Mouse (Mus musculus) forebrain, embryonic 12.5 days (tissue): ENCODE measurements around the gene Ccdc188. TPM values are rescaled to one million over a fixed set of nuclear protein-coding genes. Genes with fewer than 3 reads are reported as not detected.
A peak's percentile ranks its signal among the peaks of the same experiment; 100 is the strongest.

Source experiments
- ATAC-seq: fragments of 200-750 bp; cut with Nextera tagmentation; 2 replicates; pipeline ENCODE4 v1.8.0; 2017; ENCODE audit warnings: moderate TSS enrichment; ENCODE audit not compliant: low FRiP score
- H3K27ac ChIP-seq: fragments of 300-500 bp; sonication (generic); 2 replicates; pipeline ENCODE4 v1.5.1; 2016; ENCODE audit warnings: mild to moderate bottlenecking
- H3K27me3 ChIP-seq: fragments of 300-500 bp; sonication (generic); 2 replicates; pipeline ENCODE4 v1.6.1; 2016; ENCODE audit warnings: mild to moderate bottlenecking
- H3K36me3 ChIP-seq: fragments of 300-500 bp; sonication (generic); replicated peaks from 2 replicates; pipeline ENCODE4 v1.6.1; 2016; ENCODE audit warnings: mild to moderate bottlenecking
- H3K4me1 ChIP-seq: fragments of 300-500 bp; sonication (generic); 2 replicates; pipeline ENCODE4 v1.6.1; 2016
- H3K4me2 ChIP-seq: fragments of 300-500 bp; sonication (generic); 2 replicates; pipeline ENCODE4 v1.6.1; 2016; ENCODE audit warnings: mild to moderate bottlenecking, moderate library complexity
- H3K4me3 ChIP-seq: fragments of 300-500 bp; sonication (generic); replicated peaks from 2 replicates; pipeline ENCODE4 v1.5.1; 2016; ENCODE audit warnings: mild to moderate bottlenecking
- H3K9ac ChIP-seq: fragments of 300-500 bp; sonication (generic); 2 replicates; pipeline ENCODE4 v1.6.1; 2016; ENCODE audit warnings: mild to moderate bottlenecking
- H3K9me3 ChIP-seq: fragments of 300-500 bp; sonication (generic); 2 replicates; pipeline ENCODE4 v1.6.1; 2016
- WGBS: fragments of 180-500 bp; shearing (Covaris S2); methylation state at CpG from one replicate; pipeline ENCODE4 v1.1.7; 2016; 5-methylcytosine and 5-hydroxymethylcytosine counted together
- polyA plus RNA-seq: library from polyadenylated mRNA; unstranded; fragments of >200 nt; fragmentation: Nextera tagmentation; extraction: Ambion mirVana; gene quantifications from 2 replicates; pipeline ENCODE4 v1.2.1, GENCODE M21; 2016

Ccdc188 gene
- polyA plus RNA-seq, 1 experiment from 2014 or later: not detected

DNA sequence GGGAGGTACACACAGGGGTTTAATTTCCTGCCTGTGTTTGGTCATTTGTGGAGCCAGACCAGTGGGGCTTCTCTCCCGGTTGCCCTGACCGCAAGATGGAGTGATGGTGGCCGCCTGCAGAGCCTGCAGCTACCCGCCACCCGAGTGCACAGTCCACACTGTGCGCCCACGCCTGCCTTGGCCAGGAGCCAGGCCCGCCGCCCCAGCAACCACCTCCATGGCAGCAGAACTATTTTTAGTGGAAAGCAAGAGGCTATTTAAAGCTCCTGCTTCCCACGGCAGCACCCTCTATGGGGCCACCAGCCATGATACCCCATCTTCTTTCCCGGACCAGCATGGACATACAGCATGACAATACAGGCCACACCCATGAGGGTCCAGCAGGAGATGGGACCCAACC lies 11.9 kb downstream of the Ccdc188 start:
- Histone ChIP-seq H3K27me3 (no peaks in the 10 kb centered on the region), H3K9ac (no peak overlapping the region), H3K4me1 (peaks cover 29% of the 10 kb centered on the region), H3K4me3 (no peak overlapping the region), H3K36me3 (peaks cover 42% of the 10 kb centered on the region), H3K4me2 (no peak overlapping the region), H3K9me3 (no peaks in the 10 kb centered on the region), H3K27ac (no peak overlapping the region)
- peak; percentile 37; the same call in 1 of the 2 replicates for ATAC-seq
- 78% methylated on average over 11 of the region's 11 CpGs for WGBS

DNA sequence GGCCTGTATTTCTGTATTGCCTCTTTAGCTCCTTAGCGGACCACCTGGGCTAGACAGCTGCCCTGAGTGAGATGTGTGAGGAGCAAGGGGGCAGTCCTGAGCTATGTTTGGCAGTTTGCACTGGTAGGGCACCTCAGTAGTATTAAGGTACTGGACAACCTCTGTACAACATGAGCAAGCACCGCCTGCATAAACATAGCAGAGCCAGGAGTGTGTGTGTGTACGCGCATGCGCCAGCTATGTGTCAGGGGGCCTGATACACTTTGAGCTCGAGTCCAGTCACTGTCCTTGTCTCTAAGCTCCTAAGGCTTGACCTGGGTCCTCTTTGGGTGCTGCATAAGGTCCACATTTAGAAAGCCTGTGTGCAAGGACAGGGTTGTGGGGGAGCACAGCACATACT lies 12.9 kb downstream of the Ccdc188 start:
- Histone ChIP-seq H3K4me2 (no peak overlapping the region), H3K9ac (no peak overlapping the region), H3K4me3 (no peak overlapping the region)

DNA sequence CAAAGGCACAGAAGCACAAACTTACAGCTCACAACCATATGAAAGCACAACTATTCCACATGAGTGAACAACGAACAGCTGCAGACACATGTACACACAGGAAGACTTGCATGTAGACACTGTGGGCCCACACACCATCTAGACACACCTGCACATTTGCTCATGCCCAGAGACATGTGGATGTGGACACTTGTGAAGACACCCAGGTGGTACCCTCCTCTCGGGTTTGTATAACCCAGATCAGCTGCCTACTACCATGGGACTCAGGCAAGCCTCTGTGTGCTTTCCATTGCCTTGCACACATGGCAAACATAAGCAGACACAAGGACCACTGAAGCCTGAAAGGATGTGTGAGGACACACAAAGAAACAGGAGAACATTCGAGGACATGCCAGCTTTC lies 13.4 kb downstream of the Ccdc188 start:
- Histone ChIP-seq H3K9ac (no peak overlapping the region), H3K4me1 (peaks cover 37% of the 10 kb centered on the region), H3K9me3 (no peaks in the 10 kb centered on the region), H3K27ac (no peak overlapping the region), H3K4me3 (no peak overlapping the region), H3K36me3 (peaks cover 28% of the 10 kb centered on the region), H3K4me2 (no peak overlapping the region), H3K27me3 (no peaks in the 10 kb centered on the region)
- no peak for ATAC-seq
- WGBS: 92% methylated on average over 3 of the region's 3 CpGs

More for the DNA sequence above, 12.9 kb downstream of the Ccdc188 start:
- Histone ChIP-seq H3K27me3 (no peaks in the 10 kb centered on the region), H3K4me1 (peaks cover 33% of the 10 kb centered on the region), H3K9me3 (no peaks in the 10 kb centered on the region), H3K36me3 (peaks cover 32% of the 10 kb centered on the region), H3K27ac (no peak overlapping the region)
- ATAC-seq: no peak
- 91% methylated on average over 6 of the region's 6 CpGs for WGBS

DNA sequence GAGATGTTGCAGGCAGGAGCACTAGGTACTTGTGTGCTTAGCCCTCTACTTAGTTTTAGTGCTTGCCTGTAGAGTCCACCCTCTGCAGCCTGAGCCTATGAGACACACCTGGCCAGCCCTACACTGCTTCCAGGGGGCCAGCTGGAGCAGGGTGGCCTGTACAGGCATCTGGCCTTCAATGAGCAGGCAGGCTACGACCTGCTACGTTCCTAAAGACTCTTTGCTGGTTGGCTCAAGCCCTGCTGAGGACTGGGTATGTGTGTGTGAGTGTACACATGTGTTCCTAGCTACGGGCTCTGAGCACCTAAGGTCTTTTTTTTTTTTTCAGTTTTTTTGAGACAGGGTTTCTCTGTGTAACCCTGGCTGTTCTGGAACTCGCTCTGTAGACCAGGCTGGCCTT lies 13.8 kb downstream of the Ccdc188 start:
- H3K4me3 ChIP-seq: no peak overlapping the region
- H3K9ac ChIP-seq: no peak overlapping the region
- WGBS: 89% methylated on average over 4 of the region's 4 CpGs
- no peak overlapping the region for H3K4me2 ChIP-seq
- H3K9me3 ChIP-seq: no peaks in the 10 kb centered on the region
- H3K36me3 ChIP-seq: peaks cover 24% of the 10 kb centered on the region
- H3K27me3 ChIP-seq: no peaks in the 10 kb centered on the region
- no peak for ATAC-seq
- H3K27ac ChIP-seq: no peak overlapping the region
- H3K4me1 ChIP-seq: peaks cover 41% of the 10 kb centered on the region

DNA sequence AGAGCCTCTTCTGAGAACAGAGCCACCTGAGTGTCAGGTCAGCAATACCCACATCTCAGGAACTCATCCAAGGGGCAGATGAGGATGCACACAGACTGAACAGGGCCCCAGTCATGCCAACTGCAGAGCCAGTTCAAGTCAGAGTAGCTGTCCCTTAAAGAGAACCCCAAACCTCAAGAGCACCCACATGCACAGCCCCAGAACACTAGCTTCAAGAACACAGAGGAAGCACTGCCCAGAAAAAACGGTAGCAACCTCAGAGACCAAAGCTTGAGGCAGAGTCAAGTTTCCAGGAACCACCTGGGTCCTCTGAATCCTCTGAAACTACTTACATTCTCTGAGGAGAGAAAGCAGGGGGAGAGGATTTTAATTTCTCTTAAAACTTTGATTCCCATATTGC lies 15.8 kb downstream of the Ccdc188 start:
- H3K36me3 ChIP-seq: peaks cover 15% of the 10 kb centered on the region
- no peak overlapping the region for H3K4me3 ChIP-seq

DNA sequence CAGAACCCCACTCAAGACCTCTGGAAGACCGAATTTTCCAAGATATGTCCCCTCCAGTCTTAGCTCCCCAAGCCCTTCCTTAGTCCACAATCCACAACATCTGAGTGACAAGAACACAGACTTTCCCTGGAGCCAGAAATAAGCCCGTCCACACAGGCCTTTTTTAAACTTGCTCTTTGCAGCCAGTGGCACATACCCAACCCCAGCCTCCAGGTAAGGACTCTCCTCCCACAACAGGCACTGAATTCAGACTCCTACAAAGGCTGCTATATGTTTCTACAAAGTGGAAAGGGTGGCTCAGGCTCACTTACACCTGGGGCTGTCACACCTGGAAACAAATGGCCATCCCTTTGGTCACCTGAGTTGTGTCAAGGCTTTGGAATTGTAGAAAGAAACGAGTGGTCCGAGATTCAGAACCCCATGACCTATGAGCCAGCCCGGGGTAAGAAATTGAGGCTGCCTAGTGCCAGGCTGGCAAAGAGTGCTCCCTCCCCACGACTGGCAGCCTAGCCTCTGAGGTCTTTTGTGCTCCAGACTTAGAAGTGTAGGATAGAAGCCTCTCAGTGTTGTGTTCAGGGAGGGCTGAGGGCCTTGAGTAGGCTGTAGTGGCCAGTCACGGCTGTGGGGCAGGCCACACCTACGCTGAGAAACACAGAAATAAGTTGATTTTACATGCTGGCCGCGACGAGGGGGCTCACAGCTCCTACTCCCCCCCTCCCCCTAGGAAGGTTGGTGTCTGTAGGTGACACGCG lies 16.4 kb downstream of the Ccdc188 start:
- Histone ChIP-seq H3K4me2 (peak overlapping the region; percentile 78), H3K36me3 (peaks cover 17% of the 10 kb centered on the region), H3K4me3 (peak overlapping the region; percentile 86), H3K9ac (peak overlapping the region; percentile 93), H3K27ac (peak overlapping the region; percentile 89), H3K9me3 (no peaks in the 10 kb centered on the region), H3K27me3 (no peaks in the 10 kb centered on the region), H3K4me1 (peaks cover 43% of the 10 kb centered on the region)
- ATAC-seq: 0 out of 2 replicates have a peak, but pooled peaks have one; percentile 7
- 20% methylated on average over 13 of the region's 13 CpGs for WGBS

More for the DNA sequence above, 15.8 kb downstream of the Ccdc188 start:
- Histone ChIP-seq H3K4me1 (peaks cover 43% of the 10 kb centered on the region), H3K27me3 (no peaks in the 10 kb centered on the region), H3K4me2 (peak overlapping the region; percentile 78; the same call in 1 of the 2 replicates), H3K27ac (no peak overlapping the region), H3K9me3 (no peaks in the 10 kb centered on the region), H3K9ac (peak overlapping the region; percentile 93; the same call in 1 of the 2 replicates)
- 48% methylated on average over 1 of the region's 1 CpGs for WGBS
- ATAC-seq: no peak

DNA sequence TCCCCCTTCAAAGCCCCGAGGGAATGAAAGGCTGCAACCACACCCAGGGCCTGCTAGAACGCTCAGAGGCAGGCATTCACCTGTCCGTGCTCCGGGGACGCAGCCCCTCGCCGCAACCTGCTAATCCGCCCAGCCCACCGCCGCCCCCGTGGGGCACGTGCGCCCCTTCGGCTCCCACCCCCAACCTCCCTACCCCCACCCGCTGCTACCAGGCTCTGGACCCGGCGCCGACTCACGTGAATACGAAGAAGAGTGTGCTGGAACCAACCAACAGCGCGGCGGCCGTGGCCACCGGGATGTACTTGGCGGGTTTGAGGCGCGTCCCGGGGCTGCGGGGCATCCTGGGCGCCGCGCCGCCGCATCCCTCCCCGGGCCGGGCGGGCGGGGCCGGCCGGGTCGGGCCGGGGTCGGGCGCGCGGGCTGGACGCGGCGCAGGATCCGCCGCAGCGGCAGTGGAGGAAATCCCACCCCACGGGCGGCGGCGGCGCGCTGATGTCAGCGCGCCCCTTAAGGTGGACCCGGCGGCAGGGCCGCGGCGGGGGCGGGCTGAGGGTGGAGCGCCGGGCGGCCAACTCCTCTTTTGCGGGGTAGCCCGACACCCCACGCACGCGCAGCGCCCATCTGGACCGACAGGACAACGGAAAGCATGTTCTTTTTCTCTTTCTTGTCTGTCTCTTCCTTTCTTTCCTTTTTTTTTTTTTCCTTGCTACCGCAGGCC lies 17.2 kb downstream of the Ccdc188 start, which contains the start of gene Zdhhc8:
Zdhhc8 (minus strand) TSS at position 466 of the 718 bp plus-strand sequence.
- peak within 1 kb of the TSS; percentile 93 for H3K9ac ChIP-seq
- peak within 1 kb of the TSS; percentile 89 for H3K27ac ChIP-seq
- ATAC-seq: peak; percentile 87
- H3K27me3 ChIP-seq: no peaks in the 10 kb centered on the region
- peak within 1 kb of the TSS; percentile 78 for H3K4me2 ChIP-seq
- peak within 1 kb of the TSS; percentile 86 for H3K4me3 ChIP-seq
- under 1% methylated on average over 73 of the region's 79 CpGs for WGBS
- H3K4me1 ChIP-seq: peaks cover 38% of the 10 kb centered on the region
- H3K9me3 ChIP-seq: no peaks in the 10 kb centered on the region
- H3K36me3 ChIP-seq: peaks cover 22% of the 10 kb centered on the region

DNA sequence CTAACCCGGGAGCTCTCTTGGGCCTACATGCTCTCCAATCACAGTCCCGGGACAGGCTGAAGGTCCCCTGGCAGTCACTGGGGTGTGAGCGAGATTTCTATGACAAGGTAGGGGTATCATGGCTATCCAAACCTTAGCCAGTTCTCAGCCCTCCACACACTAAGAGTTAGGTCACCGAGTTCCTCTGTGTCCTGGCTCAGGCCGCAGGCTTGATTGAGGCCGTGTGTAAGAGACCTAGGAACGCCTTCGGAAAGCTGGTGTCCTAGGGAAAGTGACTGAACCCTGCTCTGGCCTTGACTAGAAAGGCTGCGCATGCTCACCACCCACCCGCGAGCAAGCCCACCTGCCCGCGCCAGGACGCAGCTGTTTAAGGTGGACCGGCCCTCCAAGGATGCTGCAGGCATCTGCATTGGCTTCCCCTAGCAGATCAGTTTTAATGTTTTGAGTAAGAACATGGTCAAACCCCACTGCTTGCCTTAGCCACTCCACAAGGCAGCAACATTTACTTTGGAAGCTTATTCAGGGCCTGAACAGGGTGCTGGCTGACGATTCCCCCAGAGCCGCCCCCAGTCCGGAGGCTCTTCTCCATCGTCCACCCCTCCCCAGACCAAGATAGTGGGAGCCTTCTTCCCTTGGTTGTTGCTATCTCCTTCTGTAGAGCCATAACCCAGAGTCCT lies 17.8 kb downstream of the Ccdc188 start:
- H3K4me1 ChIP-seq: peaks cover 34% of the 10 kb centered on the region
- H3K9ac ChIP-seq: peak overlapping the region; percentile 93
- peak overlapping the region; percentile 78 for H3K4me2 ChIP-seq
- H3K27ac ChIP-seq: peak overlapping the region; percentile 89
- H3K9me3 ChIP-seq: no peaks in the 10 kb centered on the region
- H3K27me3 ChIP-seq: no peaks in the 10 kb centered on the region
- WGBS: 5% methylated on average over 19 of the region's 19 CpGs
- ATAC-seq: peak; percentile 84
- H3K4me3 ChIP-seq: peak overlapping the region; percentile 86
- H3K36me3 ChIP-seq: peaks cover 29% of the 10 kb centered on the region

DNA sequence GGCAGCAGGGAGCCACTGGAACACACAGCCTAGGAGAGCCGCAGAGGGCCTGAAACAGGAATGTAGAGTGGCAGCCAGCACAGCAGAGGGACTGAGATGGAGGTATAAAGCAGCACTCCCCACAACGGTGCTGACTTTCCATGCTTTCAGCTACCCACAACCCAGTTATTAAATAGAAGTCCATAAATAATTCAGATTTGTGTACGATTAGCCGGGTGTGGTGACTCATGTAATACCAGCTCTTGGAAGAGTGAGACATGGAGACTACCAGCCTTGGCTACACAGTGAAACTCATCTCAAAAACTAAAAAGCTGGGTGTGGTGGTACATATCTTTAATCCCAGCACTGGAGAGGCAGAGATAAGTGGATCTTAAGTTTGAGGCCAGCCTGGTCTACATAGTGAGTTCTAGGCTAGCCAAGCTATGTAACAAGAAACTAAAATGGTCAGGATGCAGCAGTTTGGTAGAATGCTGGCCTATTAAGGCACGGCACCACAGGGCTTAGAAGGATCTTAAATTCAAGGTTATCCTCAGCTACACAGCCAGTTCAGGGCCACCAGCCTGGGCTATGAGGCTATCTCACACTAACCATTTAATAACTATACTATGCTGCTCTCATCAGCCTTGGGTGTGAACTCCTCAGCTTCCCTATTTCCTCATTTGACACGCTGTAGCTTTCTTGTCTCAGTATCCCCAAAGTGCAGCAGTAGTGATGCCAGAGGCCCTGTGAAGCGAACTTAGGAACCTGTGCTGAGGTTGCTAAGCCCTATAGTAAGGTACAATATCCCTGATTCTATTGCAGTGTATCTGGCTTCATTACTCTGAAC lies 19.2 kb downstream of the Ccdc188 start:
- Histone ChIP-seq H3K4me2 (no peak overlapping the region), H3K27me3 (no peaks in the 10 kb centered on the region), H3K4me1 (peaks cover 30% of the 10 kb centered on the region), H3K27ac (peak overlapping the region; percentile 89; the same call in 1 of the 2 replicates), H3K4me3 (no peak overlapping the region), H3K36me3 (peaks cover 43% of the 10 kb centered on the region), H3K9me3 (no peaks in the 10 kb centered on the region), H3K9ac (no peak overlapping the region)
- no peak for ATAC-seq
- 73% methylated on average over 7 of the region's 7 CpGs for WGBS

DNA sequence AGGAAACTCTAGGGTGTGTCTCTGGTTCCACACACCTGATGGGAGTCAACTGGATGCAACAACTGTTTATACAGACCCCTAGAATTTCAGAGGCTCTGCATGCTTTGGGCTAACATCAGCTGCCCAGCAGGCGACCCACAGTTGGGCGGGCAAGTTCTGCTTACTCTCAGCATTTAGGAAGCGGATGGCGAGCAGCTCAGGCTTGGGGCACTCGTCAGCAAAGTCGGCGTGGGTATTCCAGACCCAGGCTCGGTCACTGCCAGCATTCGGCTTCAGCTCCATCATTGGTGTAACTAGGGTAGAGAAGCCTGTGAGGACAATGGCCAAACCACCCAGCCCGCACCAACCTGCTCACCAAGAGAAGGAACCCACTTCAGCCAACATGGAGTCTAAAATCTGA lies 23.9 kb downstream of the Ccdc188 start:
- Histone ChIP-seq H3K27ac (no peak overlapping the region), H3K4me2 (no peak overlapping the region), H3K9me3 (no peaks in the 10 kb centered on the region), H3K4me1 (peaks cover 11% of the 10 kb centered on the region), H3K27me3 (no peaks in the 10 kb centered on the region), H3K4me3 (no peak overlapping the region), H3K9ac (no peak overlapping the region), H3K36me3 (peaks cover 90% of the 10 kb centered on the region)
- WGBS: 96% methylated on average over 10 of the region's 10 CpGs
- no peak for ATAC-seq

DNA sequence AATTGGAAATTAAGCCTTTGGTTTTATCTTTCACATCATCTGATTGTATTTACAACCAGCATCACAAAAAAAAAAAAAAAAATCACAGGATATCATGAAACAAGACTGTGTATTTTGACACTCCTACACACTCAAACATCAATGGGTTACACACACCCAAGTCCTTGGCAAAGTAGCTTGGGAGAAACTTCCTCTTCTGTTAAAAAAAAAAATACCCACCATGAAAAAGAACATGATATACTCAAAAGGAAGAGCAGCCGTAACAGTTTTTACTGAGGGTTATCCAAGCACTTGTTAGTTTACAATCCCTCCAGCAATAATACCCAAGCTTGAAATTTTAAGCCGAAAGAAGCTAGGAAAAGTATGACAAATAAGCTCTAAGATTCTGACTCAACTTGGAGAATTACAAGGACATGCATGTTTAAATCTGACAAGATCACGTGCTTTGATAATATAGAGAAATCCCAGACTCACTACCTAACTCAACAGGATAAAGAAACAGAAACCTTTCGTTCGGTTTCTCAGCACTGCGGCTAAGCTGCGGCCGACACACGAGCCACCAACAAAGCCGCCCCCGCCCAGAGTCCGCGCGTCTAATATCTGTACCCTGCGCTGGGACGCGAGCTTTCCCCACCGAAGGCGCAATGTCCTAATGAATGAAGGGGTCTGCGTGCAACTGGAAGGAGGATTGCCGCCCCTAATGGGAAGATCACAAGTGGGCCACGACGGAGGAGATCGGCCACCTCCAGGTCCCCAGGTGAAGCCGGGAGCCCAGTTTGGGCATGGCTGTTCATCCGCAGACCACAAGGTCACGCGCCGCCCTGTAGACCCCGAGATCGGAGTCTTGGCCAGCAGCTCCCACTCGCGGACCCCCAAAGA lies 30.1 kb downstream of the Ccdc188 start:
- Histone ChIP-seq H3K4me2 (peak overlapping the region; percentile 83), H3K9ac (peak overlapping the region; percentile 97), H3K4me1 (peaks cover 47% of the 10 kb centered on the region), H3K9me3 (no peaks in the 10 kb centered on the region), H3K4me3 (peak overlapping the region; percentile 95), H3K27ac (peak overlapping the region; percentile 94), H3K27me3 (no peaks in the 10 kb centered on the region), H3K36me3 (peaks cover 70% of the 10 kb centered on the region)
- peak; percentile 5; the same call in 1 of the 2 replicates for ATAC-seq
- under 1% methylated on average over 33 of the region's 33 CpGs for WGBS
